Mouse (Mus musculus) B cell, adult 2 months (primary cell): ENCODE measurements around the gene Gucy2c.

Experiments used
- DNase-seq, 2 experiments: peaks; one replicate each; pipeline ENCODE4 v3.0.0; 2022

The Gucy2c gene

DNA sequence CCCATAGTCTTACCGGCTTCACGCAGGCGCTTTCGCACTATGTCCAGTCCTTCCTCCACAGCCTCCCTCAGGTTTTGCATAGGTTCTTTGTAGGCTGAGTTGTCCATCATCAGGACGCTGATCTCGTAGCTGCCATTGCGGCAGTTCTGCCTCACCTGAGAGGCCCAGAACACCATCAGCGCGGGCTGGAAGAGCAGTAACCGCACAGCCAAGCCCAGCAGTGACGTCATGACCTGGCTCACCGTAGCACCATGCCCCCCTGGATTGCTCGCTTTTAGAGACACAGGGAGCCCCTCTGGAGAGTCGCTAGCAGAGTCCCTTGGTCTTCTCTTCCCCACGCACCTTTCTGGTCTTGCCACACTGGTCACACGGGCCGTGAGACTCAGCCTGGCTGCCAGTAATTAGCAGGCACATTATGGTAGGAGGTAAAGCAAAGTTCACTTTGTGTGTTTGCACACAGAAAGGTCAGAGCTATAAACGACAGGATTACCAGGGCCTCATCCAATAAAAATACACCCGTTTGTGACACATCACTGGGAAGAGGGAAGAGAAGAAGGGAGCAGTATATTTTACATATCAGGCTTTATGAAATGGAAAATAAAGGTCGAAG is at the start of gene Gucy2c:
Gene Gucy2c, minus strand, starts transcription at position 389 of the 610 bp plus-strand sequence.
- no peak for DNase-seq

GRCm38 (mm10) chr6:136828681-136829080 is 47.1 kb upstream of the Gucy2c start:
- DNase-seq, result peak; percentile 21

GRCm38 (mm10) chr6:136827881-136828561 is 46.5 kb upstream of the Gucy2c start, which contains the start of gene Wbp11:
Gene Wbp11 (minus strand): TSS chr6:136828233.
- DNase-seq, result peak; percentile 95 to 96

- DNase-seq, result no peak
These were observed 45.9 kb upstream of the Gucy2c start, which contains the start of gene BC049715 for GRCm38 (mm10) chr6:136827516-136827880. Gene BC049715 (plus strand): TSS chr6:136827626.

GRCm38 (mm10) chr6:136827116-136827515 is 45.6 kb upstream of the Gucy2c start:
- DNase-seq, result peak in 1 of 2 experiments; percentile 7

GRCm38 (mm10) chr6:136824987-136825386 is 43.4 kb upstream of the Gucy2c start:
- DNase-seq, result no peak

GRCm38 (mm10) chr6:136821086-136821485 is 39.5 kb upstream of the Gucy2c start:
- no peak for DNase-seq

DNA sequence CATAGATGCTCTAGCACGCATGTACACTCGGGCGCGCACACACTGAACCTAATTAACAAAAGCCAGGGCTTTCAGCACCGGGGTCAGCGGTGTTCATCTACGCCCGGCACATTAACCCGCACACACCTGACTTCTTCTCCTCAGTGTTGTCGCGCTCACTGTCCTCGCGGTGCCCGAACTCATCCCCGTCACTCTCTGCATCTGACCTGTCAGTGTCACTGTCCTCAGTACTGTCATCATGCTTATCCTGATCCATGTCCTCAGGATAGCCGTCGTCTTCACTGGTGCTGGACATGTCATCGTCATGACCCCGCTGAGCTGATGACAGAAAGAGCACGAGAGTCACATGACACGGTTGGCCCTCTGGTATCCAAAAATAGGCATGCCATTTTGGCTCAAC is 38.8 kb upstream of the Gucy2c start:
- DNase-seq, result no peak

DNA sequence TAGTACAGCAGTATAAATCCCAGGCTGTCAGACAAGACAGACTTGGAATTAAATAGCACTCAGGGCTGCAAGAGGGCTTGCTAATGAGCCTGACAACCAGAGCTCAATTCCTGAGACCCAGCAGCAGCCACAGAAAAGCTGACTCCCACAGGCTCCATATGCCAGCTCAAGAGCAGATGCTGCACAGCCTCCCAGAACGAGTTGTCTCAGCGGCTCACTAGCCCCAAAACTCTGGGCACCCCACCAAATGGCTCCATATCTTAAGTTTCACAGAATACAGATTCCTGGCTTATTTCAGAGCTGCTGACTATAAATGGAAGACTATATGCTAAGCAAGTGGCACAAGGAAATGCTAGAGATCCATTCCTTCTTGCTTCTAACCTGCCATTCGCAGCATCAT is 36.0 kb upstream of the Gucy2c start:
- no peak for DNase-seq

GRCm38 (mm10) chr6:136816826-136817225 is 35.3 kb upstream of the Gucy2c start:
- no peak for DNase-seq

- DNase-seq, result no peak
These were observed 33.8 kb upstream of the Gucy2c start for GRCm38 (mm10) chr6:136815381-136815780.

DNA sequence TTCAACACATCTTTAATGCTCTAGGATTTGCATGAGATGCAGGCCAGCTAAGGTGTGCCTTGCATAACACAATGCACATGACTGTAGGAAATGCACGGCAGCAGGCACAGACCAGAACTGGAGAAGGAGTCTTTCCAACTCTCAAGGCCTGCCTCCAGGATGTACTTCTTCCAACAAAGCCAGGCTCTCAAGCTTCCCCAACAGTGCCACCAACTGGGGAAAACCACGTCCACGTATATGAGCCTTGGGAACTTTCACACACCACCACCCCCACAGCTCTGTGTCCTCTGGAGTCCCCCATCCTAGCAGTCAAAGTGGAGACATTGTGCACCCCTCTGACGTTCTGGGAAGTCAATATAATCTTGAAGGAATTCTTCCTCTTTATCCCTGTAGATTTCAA is 31.6 kb upstream of the Gucy2c start:
- no peak for DNase-seq

DNA sequence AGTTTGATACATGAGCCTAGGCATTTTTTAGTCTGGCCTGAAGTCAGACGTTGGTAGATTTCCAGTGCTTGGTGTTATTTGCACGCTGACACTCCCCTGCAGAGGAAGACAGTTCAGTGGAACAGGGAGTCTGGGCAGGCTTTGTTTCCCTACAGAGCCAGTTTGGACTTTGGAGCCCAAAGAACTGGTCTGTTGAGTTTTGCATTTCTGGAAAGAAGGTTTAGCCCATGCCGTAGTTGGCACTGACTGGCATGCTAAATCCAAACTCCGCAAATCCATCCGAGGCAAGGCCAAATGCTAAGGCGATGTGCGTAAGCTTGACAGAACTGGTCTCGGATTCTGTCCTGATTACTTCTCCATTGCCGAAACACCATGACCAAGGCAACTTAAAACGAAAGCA is 29.6 kb upstream of the Gucy2c start:
- no peak for DNase-seq

GRCm38 (mm10) chr6:136809673-136810072 is 28.1 kb upstream of the Gucy2c start:
- DNase-seq, result peak in 1 of 2 experiments; percentile 22

- DNase-seq, result peak; percentile 61 to 67
These were observed 27.5 kb upstream of the Gucy2c start for GRCm38 (mm10) chr6:136809077-136809476.

DNA sequence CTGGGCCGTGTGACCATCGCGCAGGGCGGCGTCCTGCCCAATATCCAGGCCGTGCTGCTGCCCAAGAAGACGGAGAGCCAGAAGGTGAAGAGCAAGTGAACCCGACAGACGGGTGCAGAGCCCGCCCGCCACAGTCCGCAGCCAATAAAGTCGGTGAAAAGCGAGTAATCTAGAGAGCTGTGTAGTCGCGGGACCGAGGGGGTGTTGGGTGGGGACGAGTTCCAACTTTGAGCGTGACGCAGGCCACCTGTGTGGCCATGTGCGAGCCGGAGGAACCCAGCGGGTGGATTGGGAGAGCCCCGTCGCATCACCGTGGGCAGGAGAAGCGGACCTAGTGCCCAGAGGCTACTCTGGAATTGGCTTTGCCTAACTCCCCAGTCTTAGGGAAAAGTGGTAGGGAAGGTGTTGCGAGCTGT is 27.1 kb upstream of the Gucy2c start:
- peak; percentile 65 to 66 for DNase-seq

GRCm38 (mm10) chr6:136808014-136808417 is 26.5 kb upstream of the Gucy2c start, which contains the start of gene H2afj:
Gene H2afj (plus strand): TSS chr6:136808244.
- DNase-seq, result peak; percentile 98

GRCm38 (mm10) chr6:136807395-136808013 is 25.9 kb upstream of the Gucy2c start:
- no peak for DNase-seq

- no peak for DNase-seq
These were observed 25.3 kb upstream of the Gucy2c start for GRCm38 (mm10) chr6:136806819-136807218.

DNA sequence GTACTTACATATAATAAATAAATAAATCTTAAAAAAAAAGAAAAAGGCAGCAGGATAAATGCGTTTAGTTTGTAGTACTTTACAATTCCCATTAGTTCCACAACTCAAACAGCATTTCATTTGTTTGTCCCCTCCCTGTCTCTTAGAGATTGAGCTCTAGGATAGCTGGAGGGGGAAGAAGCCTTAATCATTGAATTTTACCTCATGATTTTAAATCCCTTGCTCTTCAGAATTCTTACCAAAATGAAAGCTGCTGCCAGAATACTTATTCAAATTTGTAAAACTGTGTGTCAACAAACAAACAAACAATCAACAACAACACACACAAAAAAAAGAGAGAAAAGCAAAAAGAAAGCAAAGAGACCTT is 23.8 kb upstream of the Gucy2c start:
- no peak for DNase-seq

- DNase-seq, result peak in 1 of 2 experiments; percentile 35
These were observed 23.3 kb upstream of the Gucy2c start for GRCm38 (mm10) chr6:136804705-136805408.

GRCm38 (mm10) chr6:136803739-136804633 is 22.4 kb upstream of the Gucy2c start, which contains the start of gene Hist4h4:
Gene Hist4h4 (minus strand): TSS chr6:136804415.
- peak; percentile 96 to 97 for DNase-seq
